Mouse (Mus musculus) liver, adult 2 months (tissue): ENCODE measurements around the gene Gpc6.

ENCODE experiments used
- CTCF ChIP-seq: fragments of 200-500 bp; IDR thresholded peaks from 2 replicates; pipeline ENCODE4 v1.5.1; 2011; ENCODE audit warnings: low read depth, low read length, control low read depth
- POLR2A ChIP-seq: fragments of 200-500 bp; IDR thresholded peaks from 2 replicates; pipeline ENCODE4 v1.6.1; 2011; ENCODE audit warnings: low read length, control low read depth; ENCODE audit not compliant: insufficient read depth; ENCODE audit errors: extremely low read depth

DNA sequence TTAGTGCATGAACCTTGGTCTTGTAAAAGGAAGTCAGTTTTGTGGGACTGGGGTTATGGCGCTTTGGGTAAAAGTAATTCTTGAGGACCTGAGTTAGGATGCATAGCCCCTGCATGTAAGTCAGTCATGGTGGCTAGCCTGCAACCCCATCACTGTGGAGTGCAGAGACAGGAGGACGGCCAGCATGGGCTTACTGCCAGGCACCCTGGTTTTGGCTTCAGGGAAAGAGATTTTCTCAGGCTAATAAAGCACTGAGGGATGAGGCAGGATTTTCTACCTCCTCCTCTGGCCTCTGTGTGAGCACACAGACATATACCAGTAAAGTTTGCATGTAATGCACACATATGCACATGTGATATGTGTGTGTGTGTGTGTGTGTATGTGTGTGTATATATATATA lies 883.2 kb downstream of the Gpc6 start:
- TF ChIP-seq POLR2A (no peak), CTCF (no peak)
